Mouse (Mus musculus): ENCODE measurements around the gene Fam135a.
"Not testable (repeated sequence)": the region's sequence is repeated elsewhere in the genome, so short reads cannot be mapped to it uniquely, and the experiment has no call there.

Gene Fam135a

DNA sequence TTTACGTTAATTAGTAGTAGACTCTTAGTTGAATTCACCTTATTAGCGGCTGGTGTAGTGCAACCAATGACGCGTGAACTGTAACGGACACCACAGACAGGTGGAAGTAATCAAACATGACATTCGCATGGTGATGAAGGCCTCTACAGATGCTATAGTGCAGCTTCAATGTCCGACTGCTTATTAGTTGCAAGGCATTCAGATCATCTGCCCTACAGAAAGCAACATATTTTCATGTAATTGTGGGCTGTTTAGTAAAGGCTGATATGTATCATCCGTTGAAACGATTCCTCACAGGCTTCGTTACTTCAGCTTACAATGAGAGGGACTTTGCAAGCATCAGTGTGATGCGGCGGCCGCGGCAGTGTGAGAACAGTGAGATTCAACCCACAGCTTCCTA lies 44.4 kb downstream of the Fam135a start:
- DNase-seq = no peak

DNA sequence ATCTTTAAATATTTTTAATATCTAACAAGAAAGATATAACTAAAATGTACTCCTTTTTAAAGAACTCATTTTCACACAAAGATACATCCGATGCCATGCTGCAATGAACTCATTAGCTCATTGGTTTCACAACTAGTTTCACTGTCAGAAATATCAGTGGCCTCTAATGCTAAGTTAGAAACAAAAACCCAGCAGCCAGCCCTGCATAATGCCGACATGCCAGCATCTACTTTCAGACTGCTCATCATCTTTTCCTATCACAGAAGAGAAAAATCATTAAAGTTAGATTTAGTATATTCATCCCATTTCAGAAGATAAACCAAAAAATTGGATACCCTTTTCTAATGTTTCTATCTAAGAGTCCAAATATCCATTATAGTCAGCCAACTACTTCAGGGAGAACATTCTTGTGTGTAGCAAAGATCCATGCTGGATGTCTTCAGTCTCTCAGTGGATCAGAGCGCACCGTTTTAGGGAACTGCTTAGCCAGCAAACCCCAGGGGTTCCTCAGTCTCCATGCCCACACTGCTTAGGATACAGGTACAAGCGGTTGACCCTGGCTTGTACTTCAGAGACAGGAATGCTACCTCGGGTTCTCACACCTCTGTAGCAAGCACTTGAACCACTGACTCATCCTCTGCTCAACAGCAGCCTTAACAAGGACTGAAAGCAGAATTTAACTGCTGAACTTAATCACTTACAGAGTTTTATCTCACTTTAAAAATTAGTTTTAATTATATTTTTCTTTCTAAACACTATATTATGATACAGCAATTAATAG lies 53.2 kb downstream of the Fam135a start:
- no peak for DNase-seq

DNA sequence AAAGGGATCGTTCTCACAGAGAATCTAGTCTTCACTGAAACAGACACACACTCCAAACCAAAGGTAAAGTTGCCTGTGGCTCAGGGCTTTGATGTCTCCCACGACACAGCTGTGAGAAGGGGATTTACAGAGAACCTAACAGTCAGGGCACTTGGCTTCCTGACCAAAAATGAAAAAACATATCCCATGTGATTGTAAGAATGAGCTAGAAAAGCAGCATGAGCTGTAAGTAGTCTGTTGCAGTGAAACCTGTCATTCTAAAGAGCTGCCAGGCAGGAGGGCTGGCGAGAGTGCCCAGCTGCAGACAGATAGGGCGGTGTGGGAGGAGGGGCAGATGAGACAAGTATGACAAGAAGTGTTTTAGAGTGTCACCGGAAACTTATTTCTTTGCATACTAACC lies 54.5 kb downstream of the Fam135a start:
- DNase-seq = no peak

DNA sequence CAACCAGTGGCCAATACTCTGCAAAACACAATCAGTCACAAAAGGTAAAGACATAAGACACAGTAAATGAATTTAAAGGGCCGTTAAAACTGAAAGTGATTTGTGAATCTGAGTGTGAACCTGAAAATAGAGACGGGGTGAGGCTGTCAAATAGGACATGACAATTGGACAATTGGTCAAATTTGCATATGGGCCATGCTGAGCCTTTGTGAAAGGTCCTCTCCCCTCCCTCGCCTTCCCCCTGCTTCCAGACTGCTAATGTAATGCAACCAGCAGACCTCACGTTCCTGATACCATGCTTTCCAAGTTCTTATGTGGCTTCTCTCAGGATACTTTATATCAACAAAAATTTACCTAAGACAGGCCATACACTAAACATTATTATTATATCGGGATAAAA lies 57.1 kb downstream of the Fam135a start:
- no peak for DNase-seq

DNA sequence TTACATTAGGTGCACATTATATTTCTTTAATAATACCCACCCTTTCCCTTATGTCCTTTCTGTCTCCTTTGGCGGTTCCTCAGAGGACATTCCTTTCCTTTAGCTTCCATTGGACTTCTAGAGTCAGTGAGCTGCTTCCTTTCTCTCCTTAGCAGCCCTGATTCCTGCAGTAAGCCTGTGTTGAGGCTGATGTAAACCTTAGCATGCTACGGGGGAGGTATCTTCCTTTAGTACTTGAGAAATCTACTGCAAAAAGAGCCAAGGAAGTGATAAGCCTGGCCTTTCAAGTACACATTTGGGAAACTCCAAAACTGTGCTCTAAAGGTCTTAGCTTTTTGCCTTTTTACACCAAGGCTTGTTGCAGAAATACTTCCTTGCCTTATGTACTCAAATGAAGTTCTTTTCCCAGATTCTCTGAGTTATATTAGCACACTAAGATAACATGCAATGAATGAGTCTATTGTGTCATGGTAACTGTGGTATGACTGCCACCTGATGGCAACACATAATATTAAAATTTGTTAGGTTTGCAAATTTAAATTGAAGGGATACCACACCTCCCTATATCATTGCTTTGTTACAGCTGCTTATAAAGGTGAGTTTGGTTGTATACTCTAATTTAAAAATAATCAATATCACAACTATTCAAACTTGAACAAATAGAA lies 66.2 kb downstream of the Fam135a start:
- no peak for DNase-seq

DNA sequence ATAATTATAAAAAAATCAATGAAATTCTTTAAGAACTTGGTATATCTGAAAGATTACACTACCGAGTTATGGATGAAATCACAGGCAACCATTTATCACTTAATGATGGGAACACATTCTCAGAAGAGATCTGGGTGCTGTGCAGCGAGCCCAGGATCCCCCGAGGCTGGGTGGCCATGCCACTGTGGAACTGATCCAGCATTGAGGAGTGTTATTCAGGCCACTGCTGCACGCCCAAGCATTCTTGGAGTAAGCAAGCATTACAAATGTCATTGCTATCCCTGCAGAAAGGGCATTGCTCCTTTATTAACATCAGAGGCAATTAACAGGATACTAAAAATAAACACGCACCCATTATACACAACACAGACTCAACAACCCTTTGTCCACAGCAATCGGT lies 89.3 kb downstream of the Fam135a start:
- DNase-seq = peak; percentile 84

DNA sequence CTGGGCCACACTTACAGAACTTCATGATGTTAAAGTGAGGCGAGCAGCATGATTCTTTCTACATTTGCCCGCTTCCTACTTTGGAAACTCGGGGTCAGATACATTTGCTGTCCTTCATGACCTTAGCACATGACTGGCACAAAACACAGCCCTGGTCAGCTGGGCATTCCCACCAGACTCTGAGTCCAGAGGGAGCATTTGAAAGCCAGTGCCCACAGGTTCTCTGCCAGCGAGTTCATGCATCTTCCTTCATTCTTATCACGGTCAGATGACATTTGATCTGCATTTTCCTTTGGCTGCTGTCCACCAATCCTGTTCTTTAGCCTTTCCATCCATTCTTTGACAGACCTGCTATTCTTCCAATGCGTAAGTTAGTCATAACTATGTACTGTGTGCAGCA lies 90.1 kb downstream of the Fam135a start:
- peak; percentile 76 for DNase-seq

DNA sequence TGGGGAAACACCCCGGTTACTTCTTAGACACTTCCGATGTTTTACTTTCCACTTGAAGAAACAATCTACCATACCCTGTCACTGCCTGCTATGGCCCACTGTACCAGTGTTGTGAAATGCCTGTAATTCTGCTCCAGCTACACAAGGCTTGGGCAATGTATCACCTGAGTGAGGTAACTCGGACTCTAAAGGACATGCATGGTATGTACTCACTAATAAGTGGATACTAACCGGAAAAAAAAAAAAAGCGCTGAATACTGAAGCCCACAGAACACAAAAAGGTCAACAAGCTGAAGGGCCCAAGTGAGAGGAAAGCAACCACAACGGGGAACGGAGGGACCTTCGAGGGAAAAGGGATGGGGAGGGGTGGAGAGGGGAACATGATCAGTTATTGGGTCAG lies 92.5 kb downstream of the Fam135a start:
- DNase-seq = peak; percentile 79

DNA sequence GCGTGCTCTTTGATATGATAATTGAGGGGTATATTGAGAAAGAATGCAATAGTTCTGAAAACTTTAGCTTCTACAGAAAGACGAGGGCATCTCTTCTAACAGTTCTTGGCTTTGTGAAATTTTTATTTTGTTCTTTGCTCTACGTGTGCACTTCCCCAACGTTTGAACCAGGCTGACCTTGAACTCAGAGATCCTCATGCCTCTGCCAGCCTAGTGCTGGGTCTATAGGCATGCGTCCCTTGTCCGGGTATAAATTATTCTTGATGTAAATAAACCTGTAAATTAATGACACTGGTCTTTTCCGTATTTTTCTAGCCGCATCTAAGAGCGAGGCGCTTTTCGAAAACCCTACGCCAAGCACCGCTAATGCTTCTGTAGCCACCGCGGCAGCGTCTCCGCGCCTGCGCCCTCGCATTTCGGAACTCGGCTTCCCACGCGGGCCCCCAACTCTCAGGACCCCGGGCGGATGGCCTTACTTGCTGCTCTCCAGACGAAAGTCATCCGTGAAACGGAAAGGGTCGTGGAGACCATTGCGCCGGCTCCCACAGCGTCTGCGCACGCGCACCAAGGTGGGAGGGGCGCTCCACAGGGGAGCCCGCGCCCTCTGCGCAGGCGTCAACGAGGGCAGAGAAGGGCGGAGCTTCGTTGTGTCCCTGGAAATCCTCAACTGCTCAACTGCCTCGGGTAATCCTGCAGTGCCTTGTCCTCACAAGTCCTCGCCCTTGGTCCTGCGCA lies 94.9 kb downstream of the Fam135a start, which contains the start of gene Sdhaf4:
TSS of gene Sdhaf4 (minus strand) at position 587 of the 735 bp plus-strand sequence.
- DNase-seq = peak; percentile 99

DNA sequence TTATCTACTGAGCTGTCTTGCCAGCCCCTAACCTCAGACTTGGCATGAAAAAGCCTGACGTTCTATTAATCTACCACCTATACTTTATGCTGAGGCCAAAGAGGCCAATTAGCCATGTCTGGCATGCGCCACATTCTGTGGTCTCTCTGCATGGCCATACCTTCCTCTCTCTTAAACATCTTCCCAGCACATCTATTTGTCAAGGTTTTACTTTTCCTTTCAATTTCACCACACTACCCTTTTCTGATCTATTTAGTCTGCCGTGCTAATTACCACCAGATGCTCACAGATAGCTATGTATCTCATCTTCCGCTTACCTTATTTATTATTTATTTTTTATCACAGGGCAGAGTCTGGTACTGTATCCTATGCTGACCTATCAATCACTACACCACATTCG lies 100.8 kb downstream of the Fam135a start:
- DNase-seq = no peak

DNA sequence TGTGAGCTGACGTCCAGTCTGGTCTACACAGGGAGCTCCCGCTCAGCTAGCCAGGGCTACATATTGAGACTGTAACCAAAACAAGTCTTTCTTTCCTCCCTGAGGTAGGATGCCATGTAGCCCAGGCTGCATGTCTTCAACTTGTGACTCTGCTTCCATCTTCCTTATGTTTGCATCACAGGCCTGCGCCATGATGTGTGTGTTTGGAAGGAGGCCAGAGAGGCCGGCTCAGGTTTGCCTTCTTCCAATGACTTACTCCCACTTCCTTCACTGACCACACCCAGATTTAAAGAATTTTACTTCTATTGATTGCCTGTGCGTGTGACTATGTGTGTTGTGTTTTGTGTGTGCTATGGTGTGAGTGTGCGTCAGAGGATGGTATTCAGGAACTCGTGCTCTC lies 101.3 kb downstream of the Fam135a start:
- DNase-seq = peak; percentile 68

DNA sequence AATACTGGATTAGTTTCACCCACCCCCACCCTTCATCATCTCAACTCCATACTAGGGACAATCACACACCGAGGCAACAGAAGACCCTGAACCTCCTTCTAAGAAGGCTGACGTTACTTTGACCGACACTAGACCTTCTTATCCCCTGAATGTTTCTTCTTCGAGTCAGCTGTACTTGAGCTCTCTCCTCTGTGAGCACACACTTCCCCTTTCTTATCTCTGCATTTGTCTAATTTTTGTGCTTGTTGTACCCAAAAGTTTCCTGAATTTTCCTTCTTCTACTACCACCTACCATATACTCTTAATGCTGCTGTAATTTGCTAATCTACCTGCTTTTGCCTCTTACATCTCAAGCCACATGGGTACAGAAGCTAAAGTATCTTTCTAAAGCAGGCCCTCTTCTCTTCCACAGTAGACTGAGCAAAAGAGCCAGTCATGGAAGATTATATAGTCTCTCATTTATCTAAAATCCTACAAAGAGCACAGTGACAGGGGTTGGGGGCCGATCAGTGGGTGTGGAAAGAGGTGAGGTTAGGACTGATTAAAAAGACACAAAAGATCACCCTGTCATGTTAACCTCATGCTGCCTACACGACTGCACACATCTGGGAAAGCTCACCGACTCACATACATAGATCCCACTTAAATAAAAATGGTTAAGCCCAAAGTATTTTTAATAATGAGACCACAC lies 101.9 kb downstream of the Fam135a start:
- DNase-seq = no peak

DNA sequence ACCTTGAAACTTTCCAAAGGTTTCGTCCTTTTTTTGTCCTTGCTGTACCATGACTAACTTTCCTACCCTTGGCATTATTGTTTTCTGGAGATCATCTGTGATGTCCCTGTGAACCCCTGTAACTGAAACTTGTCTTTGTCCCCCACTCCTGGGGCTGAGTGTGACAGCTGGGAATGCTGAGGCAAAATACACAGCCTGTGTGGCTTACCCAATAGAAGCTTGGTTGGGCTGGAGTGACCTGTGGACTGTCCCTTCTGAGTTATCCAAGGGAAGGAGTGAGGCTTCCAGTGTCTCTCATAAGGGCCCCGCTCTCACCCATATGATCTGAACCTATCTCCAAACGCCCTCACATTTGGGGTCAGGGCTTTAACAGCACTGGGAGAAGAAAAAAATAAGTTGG lies 102.6 kb downstream of the Fam135a start:
- DNase-seq = peak; percentile 46

DNA sequence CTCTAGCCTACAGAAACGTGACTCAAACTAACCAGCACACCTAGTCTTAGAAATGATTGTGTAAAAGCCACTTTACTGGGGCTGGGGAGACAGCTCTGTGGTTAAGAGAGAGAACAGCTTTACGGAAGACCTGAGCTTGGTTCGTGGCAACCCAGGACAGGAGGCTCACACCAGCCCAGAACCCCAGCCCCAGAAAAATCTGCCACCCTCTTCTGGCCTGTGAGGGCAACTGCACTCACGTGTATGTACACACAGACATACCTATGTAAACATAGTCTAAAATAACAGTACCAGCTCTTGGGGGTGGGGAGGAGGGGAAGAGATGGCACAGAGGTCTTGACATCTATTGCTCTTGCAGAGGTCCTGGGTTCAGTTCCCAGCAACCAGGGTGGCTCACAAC lies 104.7 kb downstream of the Fam135a start:
- DNase-seq = peak; percentile 44

DNA sequence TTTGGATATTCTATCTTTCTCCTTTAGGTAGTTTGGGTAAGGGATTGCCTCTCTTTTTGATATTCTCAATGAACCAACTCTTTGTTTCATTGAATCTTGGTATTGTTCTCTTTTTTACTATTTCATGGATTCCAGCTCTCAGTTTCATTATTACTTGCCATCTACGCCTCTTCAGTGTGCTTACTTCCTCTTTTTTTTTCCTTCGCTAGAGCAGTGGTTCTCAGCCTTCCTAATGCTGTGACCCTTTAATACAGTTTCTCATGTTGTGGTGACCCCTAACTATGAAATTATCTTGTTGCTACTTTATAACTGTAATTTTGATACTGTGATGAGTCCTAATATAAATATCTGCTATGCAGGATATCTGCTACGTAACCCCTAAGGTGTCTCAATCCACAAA lies 117.0 kb downstream of the Fam135a start:
- no peak for DNase-seq

DNA sequence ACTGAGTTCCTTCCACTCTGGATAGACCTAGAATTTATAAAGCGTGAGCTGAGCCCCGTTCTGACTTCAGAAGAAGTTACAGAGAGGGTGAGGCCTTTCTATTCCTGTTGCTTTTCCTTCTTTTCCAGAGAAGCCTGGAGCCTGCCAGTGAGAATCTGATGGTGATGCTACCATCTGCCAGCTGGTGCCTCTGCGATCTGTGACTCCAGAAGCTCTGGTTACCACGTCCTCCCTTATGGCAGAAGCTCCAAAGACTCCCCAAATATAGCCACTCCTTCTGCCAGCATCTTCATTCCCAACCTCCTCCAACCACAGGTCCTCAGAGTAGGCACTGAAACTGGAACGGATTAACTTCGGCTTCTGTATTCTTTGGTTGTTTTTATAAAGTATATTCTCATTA lies 121.9 kb downstream of the Fam135a start:
- DNase-seq = no peak

DNA sequence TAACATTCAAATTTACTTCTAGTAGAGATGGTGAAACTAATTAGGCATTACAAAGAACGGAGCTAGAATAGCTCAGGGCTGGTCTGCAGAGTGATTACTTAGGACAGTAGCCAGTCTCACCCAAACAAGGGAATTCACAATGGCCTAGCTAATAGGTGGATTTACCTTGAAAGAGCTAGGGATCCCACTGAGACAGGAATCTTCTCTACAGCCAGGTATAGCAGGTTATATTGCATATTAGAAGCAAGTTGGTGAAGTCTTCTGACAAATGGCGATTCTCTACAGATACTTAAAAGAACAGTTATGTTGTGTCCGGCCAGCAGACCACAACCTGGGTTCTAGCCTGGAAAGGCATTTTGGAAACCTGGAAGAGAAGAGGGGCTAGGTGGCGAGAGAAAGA lies 129.0 kb downstream of the Fam135a start:
- DNase-seq = not testable (repeated sequence)

DNA sequence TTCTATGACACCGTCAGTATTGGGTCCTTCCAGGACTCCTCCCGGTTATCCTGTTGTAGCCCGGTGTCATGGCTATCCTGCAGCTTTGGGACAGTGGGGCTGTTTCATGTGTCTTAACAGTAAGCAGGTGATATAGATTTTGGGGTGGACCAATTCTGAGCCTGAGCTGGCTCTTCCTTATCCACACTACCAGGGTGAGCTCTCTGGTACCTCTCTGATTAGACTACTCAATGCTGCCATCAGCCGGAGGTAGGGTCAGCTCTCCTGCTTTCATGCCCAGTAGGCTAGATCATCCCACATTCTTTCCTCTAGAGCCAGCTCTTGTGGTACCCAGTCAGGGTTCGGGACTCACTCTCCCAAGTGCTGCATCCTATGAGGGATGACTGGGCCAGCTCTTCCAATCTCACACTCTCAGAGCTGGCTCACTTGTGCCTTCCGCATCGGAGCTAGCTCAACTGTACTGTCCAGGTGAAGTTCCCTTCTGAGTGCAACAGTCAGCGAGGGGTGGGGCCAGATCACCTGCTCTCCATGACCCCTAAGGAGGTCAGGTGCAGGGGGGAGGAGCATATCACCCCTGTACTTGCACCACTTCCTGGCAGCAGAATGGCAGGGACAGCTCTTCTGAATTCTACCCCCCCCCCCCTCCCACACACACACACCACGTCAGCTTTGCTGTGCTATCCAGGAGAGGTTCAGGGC lies 132.0 kb downstream of the Fam135a start:
- DNase-seq = no peak

DNA sequence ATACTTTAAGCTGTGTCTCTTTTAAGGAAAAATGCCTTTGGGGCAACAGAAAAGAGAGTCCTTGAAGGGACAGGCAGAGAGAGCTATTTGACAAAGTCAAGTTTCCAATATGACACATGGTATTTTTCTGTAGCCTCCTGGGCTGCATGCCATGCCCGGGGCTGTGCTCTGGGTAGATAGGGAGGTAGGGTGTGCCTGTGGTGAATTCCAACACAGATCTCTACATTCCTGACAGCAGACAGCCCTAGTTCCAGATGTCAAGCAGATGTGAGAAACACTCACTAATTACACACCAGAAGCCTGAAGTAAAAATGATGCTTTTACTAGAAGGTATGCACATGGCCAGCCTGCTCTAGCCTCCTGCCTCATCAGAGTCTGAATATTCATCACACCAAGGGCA lies 133.9 kb downstream of the Fam135a start:
- no peak for DNase-seq
